Mouse (Mus musculus) ES-Bruce4 (cell line): ENCODE results near the gene Klhl22.

Experiments
- CTCF ChIP-seq: IDR thresholded peaks from one replicate; pipeline ENCODE4 v1.8.1; 2011; ENCODE audit warnings: low read depth, low read length
- EP300 ChIP-seq: IDR thresholded peaks from 2 replicates; pipeline ENCODE4 v1.6.1; 2011; ENCODE audit warnings: low read depth, low read length; ENCODE audit not compliant: insufficient read depth

DNA sequence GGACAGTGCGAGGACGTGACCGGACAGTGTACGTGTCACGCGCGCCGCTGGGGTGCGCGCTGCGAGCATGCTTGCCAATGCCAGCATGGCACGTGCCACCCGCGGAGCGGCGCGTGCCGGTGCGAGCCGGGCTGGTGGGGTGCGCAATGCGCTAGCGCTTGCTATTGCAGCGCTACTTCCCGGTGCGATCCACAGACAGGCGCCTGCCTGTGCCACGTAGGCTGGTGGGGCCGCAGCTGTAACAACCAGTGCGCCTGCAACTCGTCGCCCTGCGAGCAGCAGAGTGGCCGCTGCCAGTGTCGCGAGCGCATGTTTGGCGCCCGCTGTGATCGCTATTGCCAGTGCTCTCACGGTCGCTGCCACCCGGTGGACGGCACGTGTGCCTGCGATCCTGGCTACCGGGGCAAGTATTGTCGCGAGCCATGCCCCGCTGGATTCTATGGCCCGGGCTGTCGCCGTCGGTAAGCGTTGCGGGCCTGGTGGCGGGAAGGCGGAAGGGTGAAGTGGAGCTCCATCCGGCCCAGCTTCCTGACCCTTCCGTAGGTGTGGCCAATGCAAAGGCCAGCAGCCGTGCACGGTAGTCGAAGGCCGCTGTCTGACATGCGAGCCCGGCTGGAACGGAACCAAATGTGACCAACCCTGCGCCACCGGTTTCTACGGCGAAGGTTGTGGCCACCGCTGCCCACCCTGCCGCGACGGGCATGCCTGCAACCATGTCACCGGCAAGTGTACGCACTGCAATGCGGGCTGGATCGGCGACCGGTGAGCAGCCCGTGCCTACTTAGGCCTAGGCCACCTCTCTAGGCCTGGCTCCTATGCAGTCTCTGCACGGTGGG, 43.6 kb downstream of the Klhl22 start:
- no peak for TF ChIP-seq CTCF
- TF ChIP-seq EP300: no peak
